Mouse (Mus musculus): ENCODE data around the gene Tk2. TPM values are rescaled to one million over a fixed set of nuclear protein-coding genes. Genes with fewer than 3 reads are reported as not detected.

Gene Tk2
- total and polyA plus RNA-seq, 2 experiments from 2014 or later: 6.3 to 7.7 TPM

DNA sequence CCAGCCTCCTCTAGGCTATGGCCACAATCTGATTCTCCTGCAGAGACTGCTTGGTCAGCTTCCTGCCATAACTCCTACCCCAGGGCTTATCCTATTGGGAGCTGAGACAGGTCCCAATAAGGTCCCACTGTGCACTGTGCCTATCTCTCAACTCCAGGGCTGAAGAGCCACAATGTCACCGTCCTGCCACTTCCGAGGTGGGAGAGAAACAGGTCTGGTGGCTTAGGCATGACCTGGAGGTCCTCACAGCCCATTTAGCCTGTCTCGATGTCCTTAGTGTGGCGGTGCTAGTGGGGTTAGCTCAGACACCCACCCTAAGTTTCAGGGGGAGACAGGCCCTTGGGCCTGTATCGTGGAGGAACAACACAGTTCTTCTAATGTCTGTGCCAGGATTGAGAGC is 30.8 kb downstream of the Tk2 start:
- TF ChIP-seq EP300 (IDR thresholded peaks at IDR 0.05; ENCODE audit: low read depth) (no peak), CTCF (IDR thresholded peaks at IDR 0.05; ENCODE audit: low read depth) (no peak)
- H3K4me2 ChIP-seq (ENCODE audit: low read depth, low read length): no peak overlapping the region
- ATAC-seq (ENCODE audit: insufficient read depth, low read depth) (no peak), DNase-seq (ENCODE audit: low spot score) (no peak)
- H3K27me3 ChIP-seq (ENCODE audit: control insufficient read depth, insufficient read depth, low read length): no peaks in the 10 kb centered on the region
- no peak overlapping the region for H3K9ac ChIP-seq (replicated peaks; ENCODE audit: low read depth, low read length)
- 77% methylated on average over 5 of the region's 5 CpGs for WGBS
- H3K27ac ChIP-seq (ENCODE audit: low read depth): no peak overlapping the region
- no peak overlapping the region for H3K4me3 ChIP-seq (ENCODE audit: low read depth, low read length)
- no peaks in the 10 kb centered on the region for H3K36me3 ChIP-seq (replicated peaks; ENCODE audit: control insufficient read depth, insufficient read depth, low read length)
- no peaks in the 10 kb centered on the region for H3K9me3 ChIP-seq (replicated peaks; ENCODE audit: control insufficient read depth, low read length)
- no peaks in the 10 kb centered on the region for H3K4me1 ChIP-seq (ENCODE audit: control insufficient read depth, insufficient read depth)

DNA sequence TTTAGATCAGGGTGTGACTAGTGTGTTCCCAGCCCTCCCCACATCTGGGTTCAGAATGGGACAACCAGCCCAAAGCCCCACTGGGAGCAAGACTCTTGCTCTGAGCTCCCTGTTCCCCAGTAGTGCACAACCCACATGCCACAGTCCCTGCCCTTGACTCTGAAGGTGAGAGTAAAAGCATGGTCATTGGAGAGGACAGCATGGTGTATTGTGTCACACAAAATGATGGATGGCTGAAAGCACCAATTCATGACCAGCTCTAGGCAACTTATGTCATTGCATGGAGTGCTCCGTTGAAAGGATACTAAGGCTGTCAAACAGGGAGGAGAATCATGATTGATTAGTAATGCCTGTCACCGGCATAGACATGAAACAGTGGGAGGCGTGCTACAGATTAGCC is 43.1 kb downstream of the Tk2 start:
- H3K4me3 ChIP-seq (ENCODE audit: low read depth, low read length): no peak overlapping the region
- no peaks in the 10 kb centered on the region for H3K4me1 ChIP-seq (ENCODE audit: control insufficient read depth, insufficient read depth)
- no peak for ATAC-seq (ENCODE audit: insufficient read depth, low read depth)
- no peaks in the 10 kb centered on the region for H3K27me3 ChIP-seq (ENCODE audit: control insufficient read depth, insufficient read depth, low read length)
- 64% methylated on average over 3 of the region's 3 CpGs for WGBS
- H3K4me2 ChIP-seq (ENCODE audit: low read depth, low read length): no peak overlapping the region
- H3K36me3 ChIP-seq (replicated peaks; ENCODE audit: control insufficient read depth, insufficient read depth, low read length): no peaks in the 10 kb centered on the region
- DNase-seq (ENCODE audit: low spot score): no peak
- no peak overlapping the region for H3K27ac ChIP-seq (ENCODE audit: low read depth)
- no peak for TF ChIP-seq CTCF (IDR thresholded peaks at IDR 0.05; ENCODE audit: low read depth)
- no peak for TF ChIP-seq EP300 (IDR thresholded peaks at IDR 0.05; ENCODE audit: low read depth)
- peaks cover 7% of the 10 kb centered on the region for H3K9me3 ChIP-seq (replicated peaks; ENCODE audit: control insufficient read depth, low read length)
- no peak overlapping the region for H3K9ac ChIP-seq (replicated peaks; ENCODE audit: low read depth, low read length)

DNA sequence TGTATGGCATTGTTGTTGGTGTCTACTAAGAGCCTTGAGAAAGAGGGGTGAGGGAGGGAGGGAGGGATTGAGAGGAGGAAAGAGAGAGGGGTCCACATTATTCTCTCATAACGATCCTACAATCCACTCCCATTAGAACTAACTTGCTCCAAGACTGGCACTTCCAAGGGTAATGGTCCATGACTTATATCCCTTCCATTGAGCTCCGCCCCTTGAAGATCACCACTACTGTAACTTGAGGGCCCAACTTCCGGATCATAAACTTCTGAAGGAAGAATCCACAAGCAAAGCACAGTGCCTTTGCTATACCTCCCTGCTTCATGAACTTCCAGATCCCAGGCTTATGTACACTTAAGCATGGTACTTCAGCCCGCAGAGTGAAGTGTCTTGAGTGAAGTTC is 46.0 kb downstream of the Tk2 start:
- Histone ChIP-seq H3K4me3 (ENCODE audit: low read depth, low read length) (no peak overlapping the region), H3K9me3 (replicated peaks; ENCODE audit: control insufficient read depth, low read length) (no peaks in the 10 kb centered on the region), H3K36me3 (replicated peaks; ENCODE audit: control insufficient read depth, insufficient read depth, low read length) (no peaks in the 10 kb centered on the region), H3K4me2 (ENCODE audit: low read depth, low read length) (no peak overlapping the region), H3K27ac (ENCODE audit: low read depth) (no peak overlapping the region), H3K9ac (replicated peaks; ENCODE audit: low read depth, low read length) (no peak overlapping the region), H3K27me3 (ENCODE audit: control insufficient read depth, insufficient read depth, low read length) (no peaks in the 10 kb centered on the region), H3K4me1 (ENCODE audit: control insufficient read depth, insufficient read depth) (no peaks in the 10 kb centered on the region)
- WGBS: 86% methylated on average over 4 of the region's 4 CpGs
- ATAC-seq (ENCODE audit: insufficient read depth, low read depth): no peak
- TF ChIP-seq EP300 (IDR thresholded peaks at IDR 0.05; ENCODE audit: low read depth) (no peak), CTCF (IDR thresholded peaks at IDR 0.05; ENCODE audit: low read depth) (no peak)
- no peak for DNase-seq (ENCODE audit: low spot score)

DNA sequence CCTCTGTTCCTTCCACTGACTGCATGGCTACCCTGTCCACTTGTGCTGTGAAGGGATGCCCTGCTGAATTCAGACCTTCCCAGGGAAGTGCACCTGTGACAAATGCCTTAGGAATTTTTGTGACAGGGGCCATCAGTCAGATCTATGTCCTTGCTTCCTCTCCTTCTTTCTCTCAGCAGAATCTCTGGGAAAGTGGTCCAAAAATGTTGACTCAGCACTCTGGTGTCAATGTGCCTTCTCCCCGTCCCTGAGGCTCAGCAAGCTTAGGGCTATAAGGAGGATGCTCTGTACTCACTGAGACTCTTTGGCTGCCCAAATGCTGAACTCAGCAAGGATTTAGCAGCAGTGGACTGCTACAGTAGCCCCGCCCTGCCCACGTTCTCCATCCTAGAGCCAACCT is 46.7 kb downstream of the Tk2 start:
- no peak for DNase-seq (ENCODE audit: low spot score)
- WGBS: 72% methylated on average over 3 of the region's 3 CpGs

DNA sequence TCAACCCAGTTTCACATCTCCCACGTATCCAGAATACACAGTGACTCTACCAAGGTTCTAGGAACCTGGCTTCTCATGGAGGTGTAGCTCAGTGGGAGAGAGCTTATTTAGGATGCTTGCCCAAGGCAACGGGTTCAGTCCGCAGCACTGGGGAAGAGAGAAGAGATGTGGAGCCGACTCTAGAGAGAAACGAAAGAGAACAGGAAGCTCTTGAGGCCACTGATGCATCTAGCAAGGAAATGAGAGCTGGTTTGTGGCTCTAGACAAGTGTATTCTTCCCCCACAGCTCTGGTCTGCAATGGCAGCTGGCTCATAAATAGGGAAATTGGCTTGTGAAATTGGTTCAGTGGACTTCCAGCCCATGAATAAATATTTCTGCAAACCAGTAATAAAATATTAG is 48.6 kb downstream of the Tk2 start:
- no peak for DNase-seq (ENCODE audit: low spot score)
- H3K27ac ChIP-seq (ENCODE audit: low read depth): no peak overlapping the region
- TF ChIP-seq CTCF (IDR thresholded peaks at IDR 0.05; ENCODE audit: low read depth): no peak
- no peak for TF ChIP-seq EP300 (IDR thresholded peaks at IDR 0.05; ENCODE audit: low read depth)
- no peak for ATAC-seq (ENCODE audit: insufficient read depth, low read depth)
- H3K9ac ChIP-seq (replicated peaks; ENCODE audit: low read depth, low read length): no peak overlapping the region
- no peaks in the 10 kb centered on the region for H3K9me3 ChIP-seq (replicated peaks; ENCODE audit: control insufficient read depth, low read length)
- no peak overlapping the region for H3K4me2 ChIP-seq (ENCODE audit: low read depth, low read length)
- no peaks in the 10 kb centered on the region for H3K4me1 ChIP-seq (ENCODE audit: control insufficient read depth, insufficient read depth)
- H3K36me3 ChIP-seq (replicated peaks; ENCODE audit: control insufficient read depth, insufficient read depth, low read length): no peaks in the 10 kb centered on the region
- H3K4me3 ChIP-seq (ENCODE audit: low read depth, low read length): no peak overlapping the region
- H3K27me3 ChIP-seq (ENCODE audit: control insufficient read depth, insufficient read depth, low read length): no peaks in the 10 kb centered on the region
- 71% methylated on average over 5 of the region's 5 CpGs for WGBS

More for the DNA sequence above, 46.7 kb downstream of the Tk2 start:
- Histone ChIP-seq H3K4me3 (ENCODE audit: low read depth, low read length) (no peak overlapping the region), H3K27me3 (ENCODE audit: control insufficient read depth, insufficient read depth, low read length) (no peaks in the 10 kb centered on the region), H3K9me3 (replicated peaks; ENCODE audit: control insufficient read depth, low read length) (no peaks in the 10 kb centered on the region), H3K4me2 (ENCODE audit: low read depth, low read length) (no peak overlapping the region), H3K4me1 (ENCODE audit: control insufficient read depth, insufficient read depth) (no peaks in the 10 kb centered on the region), H3K9ac (replicated peaks; ENCODE audit: low read depth, low read length) (no peak overlapping the region), H3K36me3 (replicated peaks; ENCODE audit: control insufficient read depth, insufficient read depth, low read length) (no peaks in the 10 kb centered on the region), H3K27ac (ENCODE audit: low read depth) (no peak overlapping the region)
- TF ChIP-seq EP300 (IDR thresholded peaks at IDR 0.05; ENCODE audit: low read depth) (no peak), CTCF (IDR thresholded peaks at IDR 0.05; ENCODE audit: low read depth) (no peak)
- ATAC-seq (ENCODE audit: insufficient read depth, low read depth): no peak

DNA sequence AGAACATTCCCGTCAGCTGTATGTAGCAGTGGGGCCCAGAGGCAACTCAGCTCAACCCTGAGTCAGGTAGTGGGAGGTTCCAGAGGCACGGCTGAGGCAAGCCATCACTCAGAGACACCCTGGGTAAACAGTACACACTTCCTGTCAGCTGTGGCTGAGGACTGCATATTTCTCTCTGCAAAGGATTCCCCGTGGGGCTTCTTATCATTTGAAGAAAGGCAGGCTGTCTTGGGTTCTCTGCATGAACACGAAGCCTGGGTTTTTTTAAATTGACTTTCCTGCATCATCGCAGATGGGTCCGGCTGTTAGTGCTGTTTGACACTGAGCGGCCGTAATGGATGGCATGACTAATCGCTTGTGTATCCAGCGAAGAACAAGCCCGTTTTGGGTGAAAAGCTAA is 56.9 kb downstream of the Tk2 start:
- H3K4me1 ChIP-seq (ENCODE audit: control insufficient read depth, insufficient read depth): no peaks in the 10 kb centered on the region
- H3K36me3 ChIP-seq (replicated peaks; ENCODE audit: control insufficient read depth, insufficient read depth, low read length): no peaks in the 10 kb centered on the region
- ATAC-seq (ENCODE audit: insufficient read depth, low read depth): peak; percentile 72
- H3K27me3 ChIP-seq (ENCODE audit: control insufficient read depth, insufficient read depth, low read length): no peaks in the 10 kb centered on the region
- no peak overlapping the region for H3K4me2 ChIP-seq (ENCODE audit: low read depth, low read length)
- H3K9me3 ChIP-seq (replicated peaks; ENCODE audit: control insufficient read depth, low read length): 0 out of 2 replicates have a peak, but pooled peaks cover 5% of the 10 kb centered on the region
- no peak overlapping the region for H3K4me3 ChIP-seq (ENCODE audit: low read depth, low read length)
- 36% methylated on average over 11 of the region's 11 CpGs for WGBS
- TF ChIP-seq EP300 (IDR thresholded peaks at IDR 0.05; ENCODE audit: low read depth) (no peak), CTCF (IDR thresholded peaks at IDR 0.05; ENCODE audit: low read depth) (no peak)
- H3K27ac ChIP-seq (ENCODE audit: low read depth): no peak overlapping the region
- peak; percentile 64 for DNase-seq (ENCODE audit: low spot score)
- no peak overlapping the region for H3K9ac ChIP-seq (replicated peaks; ENCODE audit: low read depth, low read length)
